Mouse (Mus musculus): ENCODE measurements at regions not wholly inside any gene's neighbourhood (a gene's known extent, or its start where the extent isn't known, plus 50 kb on each side); places are given as distances from the start of the nearest gene placed in this dataset.

GRCm38 (mm10) chr1:193599163-193599562, 229.1 kb upstream of the Camk1g start:
- H3K4me3 ChIP-seq (replicated peaks) = no peak overlapping the region
- H3K36me3 ChIP-seq = no peaks in the 10 kb centered on the region
- WGBS = 45% methylated on average over 1 of the region's 1 CpGs
- no peaks in the 10 kb centered on the region for H3K9me3 ChIP-seq (replicated peaks)
- ATAC-seq (ENCODE audit: insufficient number of reproducible peaks, low FRiP score, low TSS enrichment, low read depth) = no peak
- no peak overlapping the region for H3K4me2 ChIP-seq (replicated peaks)
- no peaks in the 10 kb centered on the region for H3K27me3 ChIP-seq
- H3K27ac ChIP-seq (replicated peaks) = no peak overlapping the region
- no peaks in the 10 kb centered on the region for H3K4me1 ChIP-seq
- no peak overlapping the region for H3K9ac ChIP-seq

GRCm38 (mm10) chr1:193590301-193590829, 220.3 kb upstream of the Camk1g start:
- Histone ChIP-seq H3K27me3 (no peaks in the 10 kb centered on the region), H3K36me3 (no peaks in the 10 kb centered on the region), H3K4me2 (replicated peaks) (no peak overlapping the region), H3K9ac (no peak overlapping the region), H3K4me3 (replicated peaks) (no peak overlapping the region), H3K4me1 (peaks cover 38% of the 10 kb centered on the region), H3K27ac (replicated peaks) (0 out of 2 replicates have a peak overlapping the region, but pooled peaks have one; percentile 19), H3K9me3 (replicated peaks) (no peaks in the 10 kb centered on the region)
- peak; percentile 56; the same call in 1 of the 2 replicates for ATAC-seq (ENCODE audit: insufficient number of reproducible peaks, low FRiP score, low TSS enrichment, low read depth)
- WGBS = 15% methylated on average over 5 of the region's 5 CpGs

- Histone ChIP-seq H3K4me1 (peaks cover 38% of the 10 kb centered on the region), H3K9ac (no peak overlapping the region), H3K9me3 (replicated peaks) (no peaks in the 10 kb centered on the region), H3K27ac (replicated peaks) (peak overlapping the region; percentile 31; the same call in 1 of the 2 replicates), H3K4me3 (replicated peaks) (no peak overlapping the region), H3K4me2 (replicated peaks) (no peak overlapping the region), H3K27me3 (no peaks in the 10 kb centered on the region), H3K36me3 (no peaks in the 10 kb centered on the region)
- no peak for ATAC-seq (ENCODE audit: insufficient number of reproducible peaks, low FRiP score, low TSS enrichment, low read depth)
- WGBS = 12% methylated on average over 12 of the region's 12 CpGs
Observed at GRCm38 (mm10) chr1:193588477-193589464, 218.7 kb upstream of the Camk1g start.

- H3K4me1 ChIP-seq = peaks cover 38% of the 10 kb centered on the region
- H3K27me3 ChIP-seq = no peaks in the 10 kb centered on the region
- no peaks in the 10 kb centered on the region for H3K9me3 ChIP-seq (replicated peaks)
- WGBS = 77% methylated on average over 2 of the region's 2 CpGs
- no peak for ATAC-seq (ENCODE audit: insufficient number of reproducible peaks, low FRiP score, low TSS enrichment, low read depth)
- no peak overlapping the region for H3K27ac ChIP-seq (replicated peaks)
- H3K36me3 ChIP-seq = no peaks in the 10 kb centered on the region
- no peak overlapping the region for H3K4me2 ChIP-seq (replicated peaks)
- H3K4me3 ChIP-seq (replicated peaks) = no peak overlapping the region
- H3K9ac ChIP-seq = no peak overlapping the region
Observed at GRCm38 (mm10) chr1:193587317-193587716, 217.2 kb upstream of the Camk1g start.

GRCm38 (mm10) chr1:193586896-193587295, 216.8 kb upstream of the Camk1g start:
- H3K36me3 ChIP-seq = no peaks in the 10 kb centered on the region
- ATAC-seq (ENCODE audit: insufficient number of reproducible peaks, low FRiP score, low TSS enrichment, low read depth) = no peak
- no peak overlapping the region for H3K4me2 ChIP-seq (replicated peaks)
- H3K27ac ChIP-seq (replicated peaks) = no peak overlapping the region
- H3K4me1 ChIP-seq = peaks cover 38% of the 10 kb centered on the region
- WGBS = 41% methylated on average over 6 of the region's 6 CpGs
- H3K9me3 ChIP-seq (replicated peaks) = no peaks in the 10 kb centered on the region
- H3K27me3 ChIP-seq = no peaks in the 10 kb centered on the region
- H3K9ac ChIP-seq = no peak overlapping the region
- no peak overlapping the region for H3K4me3 ChIP-seq (replicated peaks)

GRCm38 (mm10) chr1:193583791-193584190, 213.7 kb upstream of the Camk1g start:
- H3K9ac ChIP-seq = no peak overlapping the region
- H3K4me1 ChIP-seq = peaks cover 21% of the 10 kb centered on the region
- no peak overlapping the region for H3K4me3 ChIP-seq (replicated peaks)
- no peak for ATAC-seq (ENCODE audit: insufficient number of reproducible peaks, low FRiP score, low TSS enrichment, low read depth)
- H3K36me3 ChIP-seq = no peaks in the 10 kb centered on the region
- H3K27ac ChIP-seq (replicated peaks) = no peak overlapping the region
- no peaks in the 10 kb centered on the region for H3K27me3 ChIP-seq
- no peaks in the 10 kb centered on the region for H3K9me3 ChIP-seq (replicated peaks)
- H3K4me2 ChIP-seq (replicated peaks) = no peak overlapping the region
- WGBS = 74% methylated on average over 2 of the region's 2 CpGs

- 61% methylated on average over 4 of the region's 4 CpGs for WGBS
- Histone ChIP-seq H3K9ac (no peak overlapping the region), H3K4me1 (peaks cover 11% of the 10 kb centered on the region; the same call in 1 of the 2 replicates), H3K27ac (replicated peaks) (no peak overlapping the region), H3K36me3 (no peaks in the 10 kb centered on the region), H3K27me3 (no peaks in the 10 kb centered on the region), H3K4me3 (replicated peaks) (no peak overlapping the region), H3K9me3 (replicated peaks) (no peaks in the 10 kb centered on the region), H3K4me2 (replicated peaks) (no peak overlapping the region)
- no peak for ATAC-seq (ENCODE audit: insufficient number of reproducible peaks, low FRiP score, low TSS enrichment, low read depth)
Observed at GRCm38 (mm10) chr1:193580393-193580792, 210.3 kb upstream of the Camk1g start.

GRCm38 (mm10) chr1:193579671-193580070, 209.6 kb upstream of the Camk1g start:
- H3K4me1 ChIP-seq = peaks cover 11% of the 10 kb centered on the region; the same call in 1 of the 2 replicates
- no peaks in the 10 kb centered on the region for H3K27me3 ChIP-seq
- H3K27ac ChIP-seq (replicated peaks) = no peak overlapping the region
- no peaks in the 10 kb centered on the region for H3K9me3 ChIP-seq (replicated peaks)
- no peak overlapping the region for H3K4me3 ChIP-seq (replicated peaks)
- no peaks in the 10 kb centered on the region for H3K36me3 ChIP-seq
- H3K9ac ChIP-seq = no peak overlapping the region
- WGBS = 61% methylated on average over 3 of the region's 3 CpGs
- no peak for ATAC-seq (ENCODE audit: insufficient number of reproducible peaks, low FRiP score, low TSS enrichment, low read depth)
- no peak overlapping the region for H3K4me2 ChIP-seq (replicated peaks)

GRCm38 (mm10) chr1:193578661-193579175, 208.6 kb upstream of the Camk1g start:
- WGBS = 82% methylated on average over 2 of the region's 2 CpGs
- ATAC-seq (ENCODE audit: insufficient number of reproducible peaks, low FRiP score, low TSS enrichment, low read depth) = no peak
- Histone ChIP-seq H3K4me1 (peaks cover 11% of the 10 kb centered on the region; the same call in 1 of the 2 replicates), H3K9me3 (replicated peaks) (no peaks in the 10 kb centered on the region), H3K9ac (no peak overlapping the region), H3K4me2 (replicated peaks) (no peak overlapping the region), H3K27ac (replicated peaks) (no peak overlapping the region), H3K27me3 (no peaks in the 10 kb centered on the region), H3K4me3 (replicated peaks) (no peak overlapping the region), H3K36me3 (no peaks in the 10 kb centered on the region)

- Histone ChIP-seq H3K4me2 (replicated peaks) (no peak overlapping the region), H3K36me3 (no peaks in the 10 kb centered on the region), H3K9ac (no peak overlapping the region), H3K9me3 (replicated peaks) (no peaks in the 10 kb centered on the region), H3K4me1 (peaks cover 11% of the 10 kb centered on the region; the same call in 1 of the 2 replicates), H3K27me3 (no peaks in the 10 kb centered on the region), H3K4me3 (replicated peaks) (no peak overlapping the region), H3K27ac (replicated peaks) (no peak overlapping the region)
- ATAC-seq (ENCODE audit: insufficient number of reproducible peaks, low FRiP score, low TSS enrichment, low read depth) = no peak
- WGBS = 60% methylated on average over 2 of the region's 2 CpGs
Observed at GRCm38 (mm10) chr1:193577821-193578220, 207.7 kb upstream of the Camk1g start.

- 7% methylated on average over 12 of the region's 12 CpGs for WGBS
- Histone ChIP-seq H3K4me3 (replicated peaks) (no peak overlapping the region), H3K4me1 (peaks cover 11% of the 10 kb centered on the region; the same call in 1 of the 2 replicates), H3K36me3 (no peaks in the 10 kb centered on the region), H3K27me3 (no peaks in the 10 kb centered on the region), H3K27ac (replicated peaks) (0 out of 2 replicates have a peak overlapping the region, but pooled peaks have one; percentile 17), H3K9ac (no peak overlapping the region), H3K4me2 (replicated peaks) (no peak overlapping the region), H3K9me3 (replicated peaks) (no peaks in the 10 kb centered on the region)
- ATAC-seq (ENCODE audit: insufficient number of reproducible peaks, low FRiP score, low TSS enrichment, low read depth) = peak; percentile 78; the same call in 1 of the 2 replicates
Observed at GRCm38 (mm10) chr1:193575986-193576713, 206.1 kb upstream of the Camk1g start.
